Mouse (Mus musculus): ENCODE data around the gene Nrp2.

DNA sequence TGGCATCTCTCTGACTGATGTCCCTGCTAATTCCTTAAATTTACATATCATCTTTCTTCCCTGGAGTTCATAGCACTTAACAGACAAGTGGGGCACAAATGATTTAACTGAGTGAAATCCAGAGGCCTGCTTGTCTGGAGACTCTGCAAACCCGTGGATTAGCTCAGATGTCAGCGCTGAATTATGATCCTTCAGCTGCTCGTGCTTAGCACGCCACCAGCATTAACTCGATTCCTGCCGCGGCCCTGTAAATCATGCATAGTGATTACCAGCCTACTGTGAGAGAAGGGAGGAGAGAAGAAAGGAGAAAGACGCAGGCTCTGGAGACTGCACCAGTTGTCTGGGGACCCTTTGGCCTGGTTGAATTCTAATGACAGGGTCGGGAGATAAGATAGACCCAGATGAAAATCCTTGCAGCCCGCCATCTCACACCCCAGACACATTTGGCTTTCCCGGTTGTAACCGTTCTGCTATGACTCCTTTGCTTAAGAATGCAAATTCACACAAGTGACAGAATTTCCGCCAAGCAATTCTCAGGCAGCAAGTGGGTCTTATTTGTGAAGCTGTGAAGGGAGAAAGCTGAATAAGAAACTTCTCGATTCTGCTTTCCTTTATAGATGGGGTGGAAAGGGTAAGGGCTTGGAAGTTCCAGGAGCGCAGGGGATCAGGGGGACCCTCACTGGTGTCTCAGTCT lies 77.1 kb downstream of the Nrp2 start:
- no peak for TF ChIP-seq CTCF (IDR thresholded peaks at IDR 0.05; ENCODE audit: extremely low read depth, insufficient read depth, low read length)
- no peak for TF ChIP-seq POLR2A (IDR thresholded peaks at IDR 0.05; ENCODE audit: extremely low read depth, insufficient read depth, low read length)
